Mouse (Mus musculus): ENCODE measurements around the gene Pakap. TPM values are rescaled to one million over a fixed set of nuclear protein-coding genes. Genes with fewer than 3 reads are reported as not detected.

The Pakap gene
- polyA plus RNA-seq, 1 experiment from 2014 or later = 22.9 TPM

GRCm38 (mm10) chr4:57716735-57717134, 148.8 kb downstream of the Pakap start:
- Histone ChIP-seq H3K9ac (replicated peaks; ENCODE audit: low read length) (no peak overlapping the region), H3K27ac (replicated peaks; ENCODE audit: low read depth, low read length) (no peak overlapping the region), H3K9me3 (replicated peaks; ENCODE audit: control insufficient read depth, low read length) (no peaks in the 10 kb centered on the region), H3K4me1 (ENCODE audit: control insufficient read depth, insufficient read depth, low read length) (no peaks in the 10 kb centered on the region; the same call in 1 of the 2 replicates), H3K4me2 (ENCODE audit: low read depth, low read length) (no peak overlapping the region), H3K36me3 (replicated peaks; ENCODE audit: control insufficient read depth, insufficient read depth, low read depth, low read length) (no peaks in the 10 kb centered on the region), H3K4me3 (ENCODE audit: low read depth, low read length) (no peak overlapping the region), H3K27me3 (ENCODE audit: control insufficient read depth, insufficient read depth, low read length) (no peaks in the 10 kb centered on the region)
- 35% methylated on average over 4 of the region's 4 CpGs for WGBS
- peak; percentile 51 for DNase-seq (ENCODE audit: low spot score)
- no peak for ATAC-seq (replicated peaks; ENCODE audit: insufficient number of reproducible peaks, low FRiP score, low TSS enrichment, low read depth)

- Histone ChIP-seq H3K36me3 (replicated peaks; ENCODE audit: control insufficient read depth, insufficient read depth, low read depth, low read length) (no peaks in the 10 kb centered on the region), H3K4me1 (ENCODE audit: control insufficient read depth, insufficient read depth, low read length) (no peaks in the 10 kb centered on the region; the same call in 1 of the 2 replicates), H3K4me2 (ENCODE audit: low read depth, low read length) (no peak within 1 kb of the TSS), H3K27me3 (ENCODE audit: control insufficient read depth, insufficient read depth, low read length) (no peaks in the 10 kb centered on the region), H3K4me3 (ENCODE audit: low read depth, low read length) (no peak within 1 kb of the TSS), H3K9ac (replicated peaks; ENCODE audit: low read length) (no peak within 1 kb of the TSS), H3K27ac (replicated peaks; ENCODE audit: low read depth, low read length) (no peak within 1 kb of the TSS), H3K9me3 (replicated peaks; ENCODE audit: control insufficient read depth, low read length) (no peaks in the 10 kb centered on the region)
- no peak for ATAC-seq (replicated peaks; ENCODE audit: insufficient number of reproducible peaks, low FRiP score, low TSS enrichment, low read depth)
- 81% methylated on average over 9 of the region's 9 CpGs for WGBS
- DNase-seq (ENCODE audit: low spot score) = no peak
Measured at GRCm38 (mm10) chr4:57717354-57717753, 149.4 kb downstream of the Pakap start, which contains the start of gene Akap2. Akap2 (plus strand) TSS chr4:57717657.

- H3K4me3 ChIP-seq (ENCODE audit: low read depth, low read length) = no peak overlapping the region
- ATAC-seq (replicated peaks; ENCODE audit: insufficient number of reproducible peaks, low FRiP score, low TSS enrichment, low read depth) = no peak
- no peak overlapping the region for H3K4me2 ChIP-seq (ENCODE audit: low read depth, low read length)
- no peak overlapping the region for H3K9ac ChIP-seq (replicated peaks; ENCODE audit: low read length)
- WGBS = 89% methylated on average over 1 of the region's 1 CpGs
- no peak overlapping the region for H3K27ac ChIP-seq (replicated peaks; ENCODE audit: low read depth, low read length)
- no peaks in the 10 kb centered on the region for H3K9me3 ChIP-seq (replicated peaks; ENCODE audit: control insufficient read depth, low read length)
- DNase-seq (ENCODE audit: low spot score) = no peak
- no peaks in the 10 kb centered on the region for H3K4me1 ChIP-seq (ENCODE audit: control insufficient read depth, insufficient read depth, low read length)
- H3K27me3 ChIP-seq (ENCODE audit: control insufficient read depth, insufficient read depth, low read length) = no peaks in the 10 kb centered on the region
- no peaks in the 10 kb centered on the region for H3K36me3 ChIP-seq (replicated peaks; ENCODE audit: control insufficient read depth, insufficient read depth, low read depth, low read length)
Measured at GRCm38 (mm10) chr4:57719370-57719769, 151.4 kb downstream of the Pakap start.

GRCm38 (mm10) chr4:57720869-57721361, 152.9 kb downstream of the Pakap start:
- no peaks in the 10 kb centered on the region for H3K4me1 ChIP-seq (ENCODE audit: control insufficient read depth, insufficient read depth, low read length)
- no peak overlapping the region for H3K4me2 ChIP-seq (ENCODE audit: low read depth, low read length)
- no peaks in the 10 kb centered on the region for H3K9me3 ChIP-seq (replicated peaks; ENCODE audit: control insufficient read depth, low read length)
- H3K36me3 ChIP-seq (replicated peaks; ENCODE audit: control insufficient read depth, insufficient read depth, low read depth, low read length) = no peaks in the 10 kb centered on the region
- H3K9ac ChIP-seq (replicated peaks; ENCODE audit: low read length) = no peak overlapping the region
- no peak overlapping the region for H3K4me3 ChIP-seq (ENCODE audit: low read depth, low read length)
- ATAC-seq (replicated peaks; ENCODE audit: insufficient number of reproducible peaks, low FRiP score, low TSS enrichment, low read depth) (0 out of 2 replicates have a peak, but pooled peaks have one; percentile 44), DNase-seq (ENCODE audit: low spot score) (peak; percentile 79)
- H3K27ac ChIP-seq (replicated peaks; ENCODE audit: low read depth, low read length) = no peak overlapping the region
- WGBS = 15% methylated on average over 7 of the region's 7 CpGs
- H3K27me3 ChIP-seq (ENCODE audit: control insufficient read depth, insufficient read depth, low read length) = no peaks in the 10 kb centered on the region

GRCm38 (mm10) chr4:57722296-57722695, 154.3 kb downstream of the Pakap start:
- Histone ChIP-seq H3K9me3 (replicated peaks; ENCODE audit: control insufficient read depth, low read length) (no peaks in the 10 kb centered on the region), H3K36me3 (replicated peaks; ENCODE audit: control insufficient read depth, insufficient read depth, low read depth, low read length) (no peaks in the 10 kb centered on the region), H3K4me2 (ENCODE audit: low read depth, low read length) (no peak overlapping the region), H3K4me3 (ENCODE audit: low read depth, low read length) (no peak overlapping the region), H3K27ac (replicated peaks; ENCODE audit: low read depth, low read length) (no peak overlapping the region), H3K9ac (replicated peaks; ENCODE audit: low read length) (no peak overlapping the region), H3K4me1 (ENCODE audit: control insufficient read depth, insufficient read depth, low read length) (no peaks in the 10 kb centered on the region), H3K27me3 (ENCODE audit: control insufficient read depth, insufficient read depth, low read length) (no peaks in the 10 kb centered on the region)
- ATAC-seq (replicated peaks; ENCODE audit: insufficient number of reproducible peaks, low FRiP score, low TSS enrichment, low read depth) = no peak
- no peak for DNase-seq (ENCODE audit: low spot score)
- 94% methylated on average over 4 of the region's 4 CpGs for WGBS

- Histone ChIP-seq H3K4me1 (ENCODE audit: control insufficient read depth, insufficient read depth, low read length) (no peaks in the 10 kb centered on the region), H3K9ac (replicated peaks; ENCODE audit: low read length) (no peak overlapping the region), H3K27ac (replicated peaks; ENCODE audit: low read depth, low read length) (no peak overlapping the region), H3K4me2 (ENCODE audit: low read depth, low read length) (no peak overlapping the region), H3K36me3 (replicated peaks; ENCODE audit: control insufficient read depth, insufficient read depth, low read depth, low read length) (no peaks in the 10 kb centered on the region), H3K27me3 (ENCODE audit: control insufficient read depth, insufficient read depth, low read length) (no peaks in the 10 kb centered on the region), H3K9me3 (replicated peaks; ENCODE audit: control insufficient read depth, low read length) (no peaks in the 10 kb centered on the region), H3K4me3 (ENCODE audit: low read depth, low read length) (no peak overlapping the region)
- ATAC-seq (replicated peaks; ENCODE audit: insufficient number of reproducible peaks, low FRiP score, low TSS enrichment, low read depth) = no peak
- DNase-seq (ENCODE audit: low spot score) = peak; percentile 40
- 53% methylated on average over 2 of the region's 2 CpGs for WGBS
Measured at GRCm38 (mm10) chr4:57723659-57724058, 155.7 kb downstream of the Pakap start.

GRCm38 (mm10) chr4:57725569-57725968, 157.6 kb downstream of the Pakap start:
- Histone ChIP-seq H3K9me3 (replicated peaks; ENCODE audit: control insufficient read depth, low read length) (no peaks in the 10 kb centered on the region), H3K4me3 (ENCODE audit: low read depth, low read length) (no peak overlapping the region), H3K9ac (replicated peaks; ENCODE audit: low read length) (no peak overlapping the region), H3K27me3 (ENCODE audit: control insufficient read depth, insufficient read depth, low read length) (no peaks in the 10 kb centered on the region), H3K4me1 (ENCODE audit: control insufficient read depth, insufficient read depth, low read length) (no peaks in the 10 kb centered on the region), H3K36me3 (replicated peaks; ENCODE audit: control insufficient read depth, insufficient read depth, low read depth, low read length) (no peaks in the 10 kb centered on the region), H3K27ac (replicated peaks; ENCODE audit: low read depth, low read length) (no peak overlapping the region), H3K4me2 (ENCODE audit: low read depth, low read length) (no peak overlapping the region)
- DNase-seq (ENCODE audit: low spot score) (no peak), ATAC-seq (replicated peaks; ENCODE audit: insufficient number of reproducible peaks, low FRiP score, low TSS enrichment, low read depth) (no peak)
- 84% methylated on average over 1 of the region's 1 CpGs for WGBS

GRCm38 (mm10) chr4:57728611-57729183, 160.7 kb downstream of the Pakap start:
- H3K4me2 ChIP-seq (ENCODE audit: low read depth, low read length) = no peak overlapping the region
- no peaks in the 10 kb centered on the region for H3K4me1 ChIP-seq (ENCODE audit: control insufficient read depth, insufficient read depth, low read length)
- no peaks in the 10 kb centered on the region for H3K9me3 ChIP-seq (replicated peaks; ENCODE audit: control insufficient read depth, low read length)
- H3K4me3 ChIP-seq (ENCODE audit: low read depth, low read length) = no peak overlapping the region
- no peak for ATAC-seq (replicated peaks; ENCODE audit: insufficient number of reproducible peaks, low FRiP score, low TSS enrichment, low read depth)
- no peak for DNase-seq (ENCODE audit: low spot score)
- no peaks in the 10 kb centered on the region for H3K27me3 ChIP-seq (ENCODE audit: control insufficient read depth, insufficient read depth, low read length)
- no peak overlapping the region for H3K9ac ChIP-seq (replicated peaks; ENCODE audit: low read length)
- no peak overlapping the region for H3K27ac ChIP-seq (replicated peaks; ENCODE audit: low read depth, low read length)
- 90% methylated on average over 4 of the region's 4 CpGs for WGBS
- H3K36me3 ChIP-seq (replicated peaks; ENCODE audit: control insufficient read depth, insufficient read depth, low read depth, low read length) = no peaks in the 10 kb centered on the region

Data from embryonic facial prominence, embryonic 11.5 days (tissue).